Mouse (Mus musculus): ENCODE data around the gene Bpnt1. TPM values are rescaled to one million over a fixed set of nuclear protein-coding genes. Genes with fewer than 3 reads are reported as not detected.
A peak's percentile ranks its signal among the peaks of the same experiment; 100 is the strongest.

Bpnt1 gene
- total RNA-seq, 2 experiments from 2014 or later = 57.3 to 64.4 TPM

DNA sequence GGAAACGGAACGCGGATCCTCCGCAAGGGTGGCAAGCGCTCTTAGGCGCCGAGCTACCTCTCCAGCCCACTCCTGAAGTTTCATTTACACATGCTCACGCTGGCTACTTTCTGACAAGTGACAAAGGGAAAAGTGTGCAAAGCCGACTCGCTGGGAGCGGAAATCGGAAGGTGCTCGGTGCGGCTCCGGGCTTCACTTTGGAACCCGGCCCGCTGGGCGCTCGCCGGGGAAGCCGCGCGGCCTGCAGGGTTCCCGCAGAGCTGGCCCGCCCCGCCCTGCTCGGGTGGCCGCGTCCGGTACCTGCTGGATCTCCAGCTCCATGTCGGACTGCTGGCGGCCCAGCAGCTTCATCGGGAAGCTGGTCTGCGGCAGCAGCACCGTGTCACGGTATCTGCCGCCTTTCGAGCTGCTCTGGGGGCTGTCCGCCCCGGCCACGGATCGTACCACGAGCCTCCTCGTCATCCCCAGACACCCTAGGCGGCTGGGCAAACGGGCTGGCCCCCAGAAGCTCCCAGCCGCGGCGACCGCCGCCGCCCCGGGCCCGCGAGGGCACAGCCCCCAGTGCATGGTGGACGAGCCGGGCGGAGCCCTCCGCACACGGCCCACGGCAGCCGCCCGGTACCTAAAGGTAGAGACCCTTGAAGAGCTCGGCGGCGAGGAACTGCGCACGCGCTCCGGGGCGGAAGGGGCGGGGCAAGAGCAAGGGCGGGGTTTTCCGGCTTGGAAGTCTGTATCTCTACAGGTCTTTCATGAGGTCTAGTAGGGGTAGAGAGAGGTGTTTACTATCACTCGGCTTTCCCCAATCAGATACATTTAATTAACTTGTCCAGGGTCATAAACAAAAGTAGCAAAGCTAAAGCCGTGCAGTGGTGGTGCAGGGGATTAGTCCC, 3.0 kb upstream of the Bpnt1 start, which contains the start of gene Iars2:
TSS of gene Iars2 (minus strand) at position 676 of the 890 bp plus-strand sequence.
- DNase-seq (ENCODE audit: low spot score in 2 of 2) = peak; percentile 87 to 89

DNA sequence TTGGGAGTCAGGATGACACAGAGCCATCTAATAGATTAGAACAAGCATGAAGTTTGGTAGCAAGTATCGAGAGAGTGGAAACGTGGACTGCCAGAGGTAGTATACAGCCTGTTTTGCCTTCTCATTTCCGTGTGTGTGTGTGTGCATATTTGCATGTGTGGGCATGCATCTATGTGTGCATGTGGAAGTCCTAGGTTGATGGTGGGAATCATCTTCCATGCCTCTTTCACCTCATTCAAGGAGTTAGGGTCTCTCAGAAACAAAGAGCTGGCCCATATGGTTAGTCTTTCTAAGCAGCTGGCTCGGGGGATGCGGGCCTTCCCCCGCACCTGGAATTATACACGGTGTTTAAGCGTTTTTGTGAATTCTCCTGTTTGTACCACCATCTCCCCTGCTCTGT, 2.1 kb upstream of the Bpnt1 start:
- no peak for DNase-seq (ENCODE audit: low spot score in 2 of 2)

DNA sequence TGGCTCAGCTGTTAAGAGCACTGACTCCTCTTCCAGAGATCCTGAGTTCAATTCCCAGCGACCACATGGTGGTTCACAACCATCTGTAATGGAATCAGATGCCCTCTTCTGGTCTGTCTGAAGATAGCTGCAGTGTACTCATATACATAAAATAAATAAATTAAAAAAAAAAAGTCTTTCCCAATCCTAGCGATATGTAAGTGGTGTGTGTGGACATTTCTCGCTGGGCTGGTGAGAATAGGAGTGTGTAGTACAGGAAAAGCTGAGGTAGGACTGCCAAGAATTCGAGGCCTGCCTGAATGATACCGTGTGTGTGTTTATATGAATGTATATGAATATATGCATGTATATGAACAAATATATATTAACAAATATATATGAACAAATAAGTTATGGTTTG, 585 bp upstream of the Bpnt1 start:
- DNase-seq (ENCODE audit: low spot score in 2 of 2) = no peak

DNA sequence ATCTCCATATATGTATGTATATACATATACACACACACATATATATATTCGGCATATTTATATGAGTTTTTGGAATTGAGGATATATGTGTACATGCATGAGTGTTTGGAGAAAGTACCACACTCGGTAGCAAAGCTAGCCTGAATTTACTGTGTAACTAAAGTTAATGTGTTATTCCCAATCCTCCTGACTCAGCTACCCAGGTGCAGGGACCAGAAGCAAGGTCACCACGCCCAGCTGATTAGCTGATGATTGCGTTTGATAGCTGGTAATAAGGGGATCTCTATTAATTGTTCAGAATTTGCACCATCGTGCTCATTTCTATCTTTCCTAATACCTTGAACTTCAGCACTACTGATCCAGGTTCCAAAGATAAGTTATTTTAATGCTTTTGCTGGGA, 1.7 kb downstream of the Bpnt1 start:
- DNase-seq (ENCODE audit: low spot score in 2 of 2) = no peak

DNA sequence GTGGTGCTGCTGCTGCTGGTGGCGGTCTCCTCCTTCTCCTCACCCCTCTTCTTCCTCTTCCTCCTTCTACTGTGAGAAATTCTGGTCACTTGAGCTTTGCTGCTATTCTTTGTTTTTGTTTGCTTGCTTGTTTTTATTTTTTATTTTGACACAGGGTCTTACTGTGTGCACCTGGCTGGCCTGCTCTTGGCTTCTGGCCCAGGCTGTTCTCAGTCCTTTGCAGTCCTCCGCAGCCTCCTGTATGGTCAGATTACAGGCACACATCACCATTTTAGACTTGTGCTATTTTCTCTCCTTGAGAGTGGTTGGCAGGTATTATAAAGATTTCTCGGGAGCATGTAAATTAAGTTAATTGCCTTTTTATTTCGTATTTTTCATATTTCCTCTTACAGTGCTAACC, 2.2 kb downstream of the Bpnt1 start:
- DNase-seq (ENCODE audit: low spot score in 2 of 2) = no peak

DNA sequence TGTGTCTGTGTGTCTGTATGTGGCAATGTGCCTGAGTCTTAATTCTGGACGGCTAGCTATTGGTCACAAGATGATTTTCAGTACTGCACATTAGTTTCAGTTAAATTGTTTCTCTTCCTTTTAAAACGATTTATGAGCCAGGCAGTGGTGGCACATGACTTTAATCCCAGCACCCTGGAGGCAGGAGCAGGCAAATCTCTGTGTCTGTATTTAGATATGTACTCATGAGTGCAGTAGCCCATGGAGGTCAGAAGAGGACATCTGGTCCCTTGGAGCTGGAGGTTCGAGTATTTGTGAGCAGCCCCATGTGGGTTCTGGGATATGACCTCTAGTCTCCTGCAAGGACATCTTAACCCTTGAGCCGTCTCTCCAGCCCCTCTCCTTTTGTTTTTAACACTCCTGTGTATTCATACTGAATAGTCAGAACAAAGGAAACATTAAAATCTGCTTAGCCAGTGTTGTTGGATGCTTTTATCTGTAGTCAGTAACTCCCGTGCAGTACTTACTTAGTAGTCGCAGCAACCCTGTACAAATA, 3.3 kb downstream of the Bpnt1 start:
- DNase-seq (ENCODE audit: low spot score in 2 of 2) = no peak

DNA sequence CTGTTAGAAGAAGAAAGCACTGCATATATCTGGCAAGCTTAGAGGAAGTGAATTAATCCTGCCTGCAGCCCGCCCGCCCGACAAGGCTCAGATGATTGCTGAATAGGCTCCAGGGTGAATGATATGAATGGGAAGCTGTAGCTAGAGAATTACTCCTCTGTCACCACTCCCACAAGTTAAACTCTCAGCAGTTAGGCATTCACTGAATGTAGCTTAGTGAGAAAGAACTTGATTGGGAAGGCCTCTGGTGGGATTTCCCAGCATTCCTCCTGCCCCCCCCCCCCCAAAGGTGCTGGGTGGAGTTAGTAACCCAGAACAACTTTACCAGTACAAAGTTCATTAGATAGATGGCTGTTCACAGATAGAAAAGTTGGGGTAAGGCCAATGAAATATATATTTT, 4.6 kb downstream of the Bpnt1 start:
- no peak for DNase-seq (ENCODE audit: low spot score in 2 of 2)

DNA sequence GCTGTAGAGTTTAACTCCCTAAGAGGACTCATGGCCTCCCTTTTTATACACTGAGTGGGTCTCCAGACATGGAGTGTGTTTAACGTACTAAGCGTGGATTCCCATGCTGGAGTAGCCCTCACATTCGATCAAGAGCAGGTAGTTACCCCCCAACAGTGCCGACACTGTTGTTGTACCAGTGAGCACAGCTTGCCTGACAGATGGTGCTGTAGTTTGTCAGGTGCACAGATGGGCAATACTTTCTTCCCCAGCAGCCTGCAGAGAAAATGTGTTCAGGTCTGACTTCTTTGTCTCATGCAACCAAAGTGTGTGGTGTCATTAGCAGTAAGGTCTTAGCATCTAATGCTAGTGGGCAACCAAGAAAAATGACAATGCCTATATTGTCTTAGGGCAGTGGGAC, 10.5 kb downstream of the Bpnt1 start:
- no peak for DNase-seq (ENCODE audit: low spot score in 2 of 2)

DNA sequence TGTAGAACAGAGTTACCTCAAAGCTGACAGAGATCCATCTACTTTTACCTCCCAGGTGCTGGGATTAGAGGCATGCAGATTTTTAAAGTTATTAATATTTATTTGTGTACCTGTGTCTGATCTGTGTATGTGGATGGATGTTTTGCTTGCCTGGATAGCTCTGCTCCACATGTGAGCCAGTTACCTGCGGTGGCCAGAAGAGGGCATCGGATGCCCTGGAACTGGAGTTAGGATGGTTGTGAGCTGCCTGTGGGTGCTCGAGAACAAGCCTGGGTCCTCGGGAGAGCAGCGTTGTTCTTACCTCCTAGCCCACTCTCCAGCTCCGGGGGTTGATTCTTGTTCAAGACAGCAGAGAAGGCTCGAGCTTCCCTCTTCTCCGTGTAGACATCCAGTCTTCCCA, 11.5 kb downstream of the Bpnt1 start:
- no peak for DNase-seq (ENCODE audit: low spot score in 2 of 2)

DNA sequence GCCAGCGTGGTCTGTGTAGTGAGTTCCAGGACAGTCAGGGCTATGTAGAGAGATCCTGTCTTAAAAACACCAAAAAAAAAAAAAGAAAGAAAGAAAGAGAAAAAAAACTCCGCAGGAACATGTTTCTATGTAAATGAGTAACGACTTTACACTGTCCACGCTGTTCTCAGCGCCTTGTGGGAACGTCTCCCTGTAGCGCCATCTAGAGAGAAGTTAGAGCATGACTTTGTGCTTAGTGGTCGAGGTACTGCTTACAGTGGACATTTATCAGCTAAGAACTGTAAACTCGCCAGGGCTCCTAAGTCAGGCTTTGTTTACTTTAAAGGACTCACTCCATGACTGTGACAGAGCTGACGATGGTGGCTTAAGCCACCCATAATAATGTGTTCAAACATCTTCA, 14.2 kb downstream of the Bpnt1 start:
- no peak for DNase-seq (ENCODE audit: low spot score in 2 of 2)

DNA sequence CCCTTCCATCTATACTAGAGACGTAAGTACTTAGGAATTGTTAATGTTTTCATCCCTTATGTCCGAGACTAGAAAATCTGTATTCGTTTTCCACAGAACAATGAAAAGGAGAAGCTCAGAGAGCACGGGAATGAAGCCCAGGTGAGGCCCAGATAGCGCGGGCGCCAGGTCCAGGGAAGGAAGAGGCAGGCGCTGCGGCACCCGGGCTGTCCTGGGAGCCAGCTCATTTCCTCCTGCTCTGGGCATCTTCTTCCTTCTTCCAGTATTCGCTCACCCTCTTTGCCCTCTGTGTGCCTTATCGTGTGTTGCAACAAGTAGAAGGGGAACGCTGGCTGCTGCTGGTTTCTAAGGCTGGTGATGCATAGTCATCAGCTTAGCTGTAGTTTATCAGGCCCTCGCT, 17.8 kb downstream of the Bpnt1 start:
- DNase-seq (ENCODE audit: low spot score in 2 of 2) = no peak

DNA sequence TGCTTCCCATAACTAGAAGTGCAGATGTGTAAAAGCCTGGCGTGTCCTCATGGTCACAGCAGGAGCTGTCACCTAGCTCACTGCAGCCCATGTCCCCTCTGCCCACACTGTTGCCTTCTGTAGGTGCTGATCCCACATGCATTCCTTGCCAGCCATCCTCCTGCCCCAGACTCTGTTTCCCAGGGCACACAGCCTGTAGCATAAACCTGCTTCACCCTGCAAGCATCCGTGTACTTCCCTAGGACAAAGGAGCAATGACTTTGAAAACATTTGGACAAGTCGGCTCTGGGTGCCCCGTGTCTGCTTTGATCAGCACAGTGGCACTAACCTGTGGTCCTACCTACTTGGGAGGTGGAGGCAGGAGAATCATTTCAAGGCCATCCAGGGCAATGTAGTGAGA, 18.7 kb downstream of the Bpnt1 start:
- DNase-seq (ENCODE audit: low spot score in 2 of 2) = no peak

DNA sequence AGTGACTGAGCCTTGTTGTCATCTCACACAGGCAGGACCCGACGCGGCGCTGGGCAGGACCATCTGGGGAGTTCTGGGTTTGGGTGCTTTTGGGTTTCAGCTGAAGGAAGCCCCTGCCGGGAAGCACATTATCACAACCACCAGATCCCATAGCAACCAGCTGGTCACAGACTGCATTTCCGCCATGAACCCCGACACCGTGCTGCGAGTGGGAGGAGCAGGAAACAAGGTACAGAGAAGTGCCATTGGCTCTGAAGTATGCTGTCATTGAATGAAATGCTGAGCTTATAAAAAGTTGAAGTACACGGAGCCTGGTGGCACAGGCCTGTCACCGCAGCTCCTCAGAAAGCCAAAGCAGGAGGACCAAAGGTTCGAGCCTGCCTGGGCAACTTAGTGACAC, 20.2 kb downstream of the Bpnt1 start:
- DNase-seq (ENCODE audit: low spot score in 2 of 2) = no peak

DNA sequence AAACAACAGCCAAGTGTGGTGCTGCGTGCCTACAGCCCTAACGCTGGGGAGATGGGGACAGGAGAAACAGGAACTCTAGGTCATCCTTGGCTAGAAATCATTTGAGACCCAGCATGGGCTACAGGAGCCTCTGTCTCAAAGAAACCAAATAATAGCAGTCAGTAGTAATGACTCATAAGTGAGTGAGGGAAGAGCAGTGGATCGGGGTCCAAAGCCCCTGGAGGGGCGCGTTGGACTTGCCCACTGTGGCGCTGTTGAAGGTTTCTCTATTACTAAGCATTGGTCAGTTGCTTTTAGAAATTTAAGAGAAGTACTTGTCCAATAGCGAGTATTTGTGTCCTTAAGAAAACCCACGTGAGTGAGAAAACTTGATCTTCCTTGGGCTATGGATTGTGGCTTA, 21.4 kb downstream of the Bpnt1 start:
- no peak for DNase-seq (ENCODE audit: low spot score in 2 of 2)

DNA sequence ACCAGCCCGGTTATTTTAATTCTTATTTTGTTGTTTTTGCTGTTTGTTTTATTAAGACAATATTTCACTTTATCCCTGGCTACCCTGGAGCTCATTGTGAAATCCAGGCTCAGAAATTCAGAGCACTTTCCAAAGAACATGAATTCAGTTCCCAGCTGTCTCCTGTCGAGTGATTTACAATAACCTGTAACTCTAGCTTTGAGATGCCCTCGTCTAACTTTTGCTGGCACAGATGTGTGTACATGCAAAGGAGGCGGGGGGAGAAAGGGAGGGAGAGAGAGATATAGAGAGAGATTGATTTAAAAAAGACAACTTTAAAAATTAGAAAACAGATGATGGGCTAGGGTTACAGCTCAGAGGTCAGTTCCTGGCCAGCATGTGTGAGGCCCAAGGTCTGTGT, 22.8 kb downstream of the Bpnt1 start:
- DNase-seq (ENCODE audit: low spot score in 2 of 2) = no peak

DNA sequence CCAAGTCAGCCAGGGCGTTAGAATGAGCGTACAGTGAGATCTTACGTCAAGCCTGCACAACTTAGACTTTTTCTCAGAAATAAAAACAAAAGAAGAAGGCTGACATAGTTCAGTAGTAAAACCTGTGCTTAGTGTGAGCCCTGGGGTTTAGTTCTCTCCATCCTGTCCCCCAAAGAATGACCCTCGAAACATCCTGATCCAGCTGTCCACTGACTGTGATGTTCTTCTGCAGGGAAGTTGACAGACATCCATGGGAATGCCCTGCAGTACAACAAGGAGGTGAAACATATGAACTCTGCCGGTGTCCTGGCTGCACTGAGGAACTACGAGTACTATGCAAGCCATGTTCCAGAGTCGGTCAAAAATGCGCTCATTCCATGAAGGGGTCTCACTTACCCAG, 24.3 kb downstream of the Bpnt1 start:
- no peak for DNase-seq (ENCODE audit: low spot score in 2 of 2)

DNA sequence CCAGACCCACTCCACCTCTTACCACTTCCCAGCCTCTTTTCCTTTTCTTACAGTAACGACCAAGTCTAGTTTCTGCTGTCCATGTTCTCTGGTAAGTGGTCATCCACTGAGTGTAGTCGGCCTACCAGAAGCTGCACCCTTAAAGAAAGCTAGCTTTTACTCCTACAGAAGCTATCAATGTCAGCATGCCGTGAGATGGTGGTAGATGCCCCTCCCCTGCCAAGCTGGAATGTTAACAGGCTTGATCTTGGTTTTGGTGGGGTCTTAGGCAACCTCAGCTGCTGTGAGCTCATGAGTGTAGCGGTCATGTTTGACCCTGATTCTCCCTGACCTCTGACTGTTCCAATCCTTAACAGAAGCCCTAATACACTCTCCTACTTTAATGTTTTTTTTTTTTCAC, 26.3 kb downstream of the Bpnt1 start:
- DNase-seq (ENCODE audit: low spot score in 2 of 2) = no peak

DNA sequence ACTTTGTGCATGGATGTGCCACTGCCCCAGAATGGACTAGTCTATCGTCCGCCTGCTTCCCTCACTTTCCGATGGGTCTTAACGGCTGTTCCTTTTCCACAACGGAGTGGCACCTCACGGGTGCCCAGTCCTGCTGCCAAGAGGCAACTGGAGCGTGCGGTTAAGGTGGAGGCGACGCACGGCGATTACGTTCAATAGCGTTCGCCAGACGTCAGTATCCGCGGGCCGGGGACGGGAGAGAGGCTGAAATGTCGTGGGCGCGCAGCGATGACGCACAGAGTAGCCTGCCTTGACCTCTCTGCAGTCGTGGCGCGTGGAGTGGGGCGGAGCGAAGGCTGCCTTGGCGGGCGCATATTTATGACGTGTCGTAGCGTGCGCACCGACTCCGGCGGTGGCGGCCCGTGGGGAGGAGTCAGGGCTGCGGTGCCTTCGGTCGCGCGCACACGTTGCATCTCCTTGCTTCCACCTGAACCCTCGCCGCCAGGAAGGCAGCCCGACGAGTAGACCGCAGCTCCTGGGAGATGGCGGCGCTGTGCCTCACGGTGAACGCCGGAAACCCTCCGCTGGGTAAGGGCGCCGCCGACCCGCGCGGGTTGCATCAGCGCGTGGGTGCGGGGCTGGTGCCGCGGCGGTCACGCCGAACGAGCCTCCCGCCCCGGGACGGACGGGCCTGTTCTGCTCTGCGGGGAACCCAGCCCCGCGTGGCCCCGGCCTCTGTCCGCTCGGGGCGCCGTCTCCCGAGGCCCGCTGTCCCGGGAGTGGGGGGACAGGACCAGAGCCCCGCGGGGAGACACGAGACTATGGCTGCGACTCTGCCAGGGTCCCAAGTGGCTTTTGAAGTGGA, 30.9 kb downstream of the Bpnt1 start, which contains the start of gene Eprs:
TSS of gene Eprs (plus strand) at position 368 of the 844 bp plus-strand sequence.
- DNase-seq (ENCODE audit: low spot score in 2 of 2) = peak; percentile 95

DNA sequence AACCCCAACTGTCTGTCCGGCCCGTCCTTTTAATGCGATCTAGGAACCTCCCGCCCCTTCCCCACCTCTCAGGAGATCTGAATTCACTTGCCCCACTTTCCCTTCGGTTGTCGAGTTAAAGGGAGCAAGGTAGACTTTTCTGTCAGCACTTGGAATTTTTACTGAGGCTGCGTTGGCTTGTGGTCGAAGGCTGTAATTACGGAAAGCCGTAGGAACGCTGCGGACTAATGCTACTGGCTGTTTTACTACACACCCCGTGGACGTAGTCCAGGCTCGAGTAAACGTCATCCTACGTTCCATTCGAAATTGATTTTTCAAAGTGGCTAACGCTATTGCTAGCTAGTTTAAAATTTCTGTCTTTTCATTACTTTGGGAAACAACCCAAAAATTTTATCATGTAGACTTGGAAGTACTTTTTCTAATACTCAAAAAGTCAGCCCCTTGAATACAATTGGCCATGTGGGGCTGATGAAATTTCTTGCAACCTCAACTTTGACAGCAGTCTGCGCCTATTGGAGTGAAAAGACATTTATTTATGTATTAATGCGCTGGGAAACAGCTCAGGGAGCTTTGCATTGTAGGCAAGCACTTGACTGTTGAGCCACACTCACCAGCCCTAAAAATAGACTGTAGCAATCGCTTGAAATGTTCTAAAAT, 31.7 kb downstream of the Bpnt1 start:
- peak in 1 of 2 experiments; percentile 15 for DNase-seq (ENCODE audit: low spot score in 2 of 2)

DNA sequence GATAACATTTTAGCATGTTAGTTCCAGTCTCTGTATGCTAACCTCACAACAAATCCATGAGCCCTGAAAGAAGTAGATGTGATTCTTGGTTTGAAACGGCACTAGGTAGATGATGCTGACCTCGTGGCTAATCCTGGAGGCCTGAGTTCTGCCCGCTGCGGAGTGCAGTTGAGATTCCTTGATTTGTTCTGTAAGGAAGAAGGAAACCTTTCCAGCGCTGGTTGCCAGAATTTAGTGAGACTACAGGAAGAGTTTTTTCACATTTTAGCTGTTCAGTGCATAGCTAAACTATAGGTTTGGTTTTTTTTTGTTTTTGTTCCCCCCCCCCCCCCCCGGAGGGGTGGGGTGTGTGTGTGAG, 32.2 kb downstream of the Bpnt1 start:
- no peak for DNase-seq (ENCODE audit: low spot score in 2 of 2)

DNA sequence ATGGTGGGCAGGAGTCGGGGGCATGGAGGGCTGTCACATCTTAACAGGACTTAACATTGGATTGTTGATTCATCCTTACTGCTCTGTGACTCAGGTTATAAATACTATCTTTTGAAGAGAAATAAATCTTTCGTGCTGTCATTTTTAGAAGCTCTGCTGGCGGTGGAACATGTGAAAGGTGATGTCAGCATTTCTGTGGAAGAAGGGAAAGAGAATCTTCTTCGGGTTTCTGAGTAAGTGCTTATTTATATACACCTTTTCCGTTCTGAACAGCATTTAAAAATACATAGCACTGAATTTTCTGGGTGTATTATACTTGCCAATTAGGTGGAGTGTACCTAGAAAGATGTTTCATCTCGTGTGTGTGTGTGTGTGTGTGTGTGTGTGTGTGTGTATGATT, 35.4 kb downstream of the Bpnt1 start:
- no peak for DNase-seq (ENCODE audit: low spot score in 2 of 2)

DNA sequence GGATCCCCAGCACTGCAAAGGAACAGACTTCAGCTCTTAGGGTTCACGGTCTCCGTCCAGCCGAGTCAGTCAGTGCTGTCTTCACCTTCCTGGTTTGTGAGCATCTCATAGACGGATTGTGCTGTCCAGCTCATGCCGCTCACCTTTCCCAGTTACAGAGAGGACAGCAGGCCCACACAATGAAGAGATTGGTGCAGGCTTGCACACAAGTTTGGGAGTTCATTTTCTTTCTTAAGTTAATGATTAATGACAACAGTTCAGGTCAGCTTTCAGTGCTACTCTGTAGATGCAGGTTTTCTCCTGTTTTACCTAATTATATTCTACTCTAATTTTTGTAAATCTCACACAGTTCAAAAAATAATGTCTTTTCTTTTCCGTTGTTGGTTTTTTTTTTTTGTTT, 38.0 kb downstream of the Bpnt1 start:
- no peak for DNase-seq (ENCODE audit: low spot score in 2 of 2)

Data from adrenal gland, postnatal 4 days (tissue).